Mouse (Mus musculus): Measurements from ENCODE around the gene Itga6.
"Not testable (repeated sequence)": the region's sequence is repeated elsewhere in the genome, so short reads cannot be mapped to it uniquely, and the experiment has no call there.

Gene Itga6

DNA sequence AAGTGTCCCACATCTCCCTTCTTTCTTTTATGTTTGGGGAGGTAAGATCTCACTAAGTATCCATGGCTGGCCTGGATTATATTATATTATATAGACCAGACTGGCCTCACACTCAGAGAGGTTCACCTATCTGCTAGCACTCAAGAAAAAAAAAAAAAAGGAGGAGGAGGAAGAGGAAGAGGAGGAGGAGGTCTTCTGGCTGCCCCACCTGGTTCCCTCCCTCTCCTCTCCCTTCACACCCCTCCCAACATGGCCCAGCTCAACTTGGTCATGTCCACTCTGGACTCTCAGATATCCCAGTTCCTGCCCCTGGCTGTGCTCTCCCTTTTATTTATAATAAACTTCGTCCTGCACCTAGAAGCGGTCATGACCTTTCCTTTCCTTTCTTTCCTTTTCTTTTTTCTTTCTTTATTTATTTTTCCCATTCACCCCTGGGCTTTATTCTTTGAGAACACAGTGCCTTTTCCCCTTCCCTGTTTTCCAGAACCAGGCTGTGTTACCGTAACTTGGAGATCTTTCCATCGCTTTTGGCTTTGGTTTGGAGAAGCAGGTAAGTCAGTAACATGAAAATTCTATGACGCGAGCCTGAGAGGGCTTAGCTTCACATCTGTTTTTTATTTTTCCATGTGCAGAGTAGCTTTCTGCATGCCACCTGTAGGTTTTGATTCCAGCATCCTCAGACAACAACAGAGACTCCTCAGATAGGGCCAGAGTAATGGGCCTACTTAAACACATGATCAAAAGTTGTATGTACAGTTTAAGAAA, at the start of gene Itga6:
TSS of gene Itga6 (plus strand) at position 7 of the 765 bp plus-strand sequence.
- DNase-seq: no peak

DNA sequence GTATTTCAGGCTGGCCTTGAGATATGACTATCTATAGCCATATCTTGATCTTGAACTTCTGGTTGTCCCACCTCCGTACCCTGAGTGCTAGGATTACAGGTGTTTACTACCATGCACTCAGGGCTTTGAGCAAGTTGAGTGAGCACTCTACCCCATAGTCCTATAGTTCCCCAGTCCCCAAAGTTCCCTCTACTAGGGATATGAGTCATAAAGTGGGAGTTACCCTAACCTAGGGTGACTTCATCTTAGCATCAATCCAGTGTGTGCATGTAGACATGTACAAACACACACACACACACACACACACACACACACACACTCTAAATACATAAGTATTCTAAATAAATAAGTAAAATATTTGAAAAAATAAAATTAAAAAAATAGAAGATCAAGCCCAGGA, 48.6 kb upstream of the Itga6 start:
- DNase-seq: peak; percentile 30

DNA sequence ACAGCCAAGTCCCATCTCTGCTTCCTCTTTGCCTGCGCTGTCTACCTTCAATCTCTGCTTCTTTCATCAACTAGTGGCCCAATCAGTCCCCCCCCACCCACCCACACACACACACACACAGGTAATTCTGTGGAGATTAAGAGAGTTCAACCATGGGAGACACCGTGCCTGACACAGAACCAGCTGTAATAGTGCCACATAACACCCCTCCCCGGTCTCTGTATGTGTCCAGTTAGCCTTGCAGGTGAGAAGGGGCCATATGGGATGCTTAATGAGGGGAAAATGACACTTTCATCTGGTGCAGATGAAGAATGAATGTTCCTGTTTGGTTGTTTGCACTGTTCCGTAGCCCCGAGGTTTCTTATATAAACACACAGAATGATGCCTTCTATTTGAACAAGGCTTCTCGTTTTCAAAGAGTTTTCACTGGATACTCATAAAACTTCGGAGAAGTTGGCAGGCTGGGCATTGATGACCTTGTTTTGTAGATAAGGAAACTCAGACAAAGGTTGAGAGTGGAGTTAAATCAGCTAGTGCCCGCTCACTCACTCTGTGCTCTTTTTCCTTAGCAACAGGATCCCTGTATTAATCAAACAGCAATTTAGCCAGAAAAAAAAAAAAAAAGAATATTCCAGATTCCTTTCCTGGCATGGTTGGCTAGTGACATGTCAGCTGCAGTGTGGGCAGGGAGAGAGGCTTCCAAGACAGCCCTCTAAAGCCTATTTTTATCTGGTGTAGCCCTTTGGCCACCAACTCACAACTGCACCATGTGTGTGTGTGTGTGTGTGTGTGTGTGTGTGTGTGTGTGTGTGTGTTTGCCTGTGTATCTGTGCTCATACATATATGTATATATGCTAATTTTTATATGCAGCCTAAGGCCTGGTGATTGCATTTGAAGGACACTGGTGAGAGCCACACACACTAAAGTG, 47.7 kb upstream of the Itga6 start:
- DNase-seq: peak; percentile 82

DNA sequence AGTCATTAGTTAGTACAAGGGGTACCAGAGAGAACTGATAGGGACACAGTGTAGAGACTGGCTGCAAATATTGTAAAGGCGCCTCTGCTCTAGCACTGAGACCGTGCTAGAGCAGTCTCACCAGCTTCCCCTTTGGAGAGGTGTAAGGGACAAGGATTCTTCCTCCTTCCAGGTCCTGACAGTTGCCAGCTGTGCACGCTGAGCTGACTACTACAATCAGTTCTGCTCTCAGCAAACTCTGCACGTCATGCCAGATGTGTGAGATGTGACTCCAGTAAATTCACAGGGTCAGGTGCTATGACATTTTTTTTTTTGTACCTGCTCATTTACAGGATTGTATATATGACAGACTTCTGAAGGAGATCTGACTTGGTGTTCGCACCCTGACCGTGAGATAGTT, 47.0 kb upstream of the Itga6 start:
- DNase-seq: no peak

DNA sequence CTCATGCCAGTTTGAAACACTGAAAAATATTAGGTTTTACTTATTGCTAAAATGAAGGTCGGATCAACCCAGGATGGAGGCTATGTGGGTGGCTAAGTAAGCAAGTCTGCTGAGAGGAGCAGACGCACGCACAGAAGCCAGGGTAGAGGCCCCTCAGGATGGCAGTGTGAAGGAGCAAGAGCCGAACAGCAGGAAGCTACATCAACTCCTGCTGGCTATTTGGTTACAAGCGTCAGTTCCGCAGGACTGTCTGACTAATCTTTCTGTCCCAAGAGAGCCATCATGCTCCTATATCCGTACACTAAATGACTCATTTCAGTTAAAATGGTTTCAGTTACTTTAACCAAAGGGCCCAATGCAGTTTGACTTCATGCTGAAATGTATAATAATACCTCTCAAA, 46.5 kb upstream of the Itga6 start:
- DNase-seq: peak; percentile 85

DNA sequence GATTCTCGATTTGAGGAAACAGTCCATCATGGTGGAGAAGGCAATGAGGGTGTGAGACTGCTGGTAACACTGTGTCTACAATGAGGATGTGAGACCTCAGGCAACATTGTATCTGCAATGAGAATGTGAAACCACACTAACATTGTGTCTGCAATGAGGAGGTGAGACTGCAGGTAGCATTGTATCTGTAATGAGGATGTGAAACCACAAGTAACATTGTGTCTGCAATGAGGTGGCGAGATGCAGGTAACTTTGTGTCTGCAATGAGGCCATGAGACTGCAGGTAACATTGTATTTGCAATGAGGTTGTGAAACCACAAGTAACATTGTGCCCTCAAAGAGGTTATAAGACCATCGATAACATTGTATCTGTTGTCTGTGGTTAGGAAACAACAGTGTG, 44.1 kb upstream of the Itga6 start:
- no peak for DNase-seq

DNA sequence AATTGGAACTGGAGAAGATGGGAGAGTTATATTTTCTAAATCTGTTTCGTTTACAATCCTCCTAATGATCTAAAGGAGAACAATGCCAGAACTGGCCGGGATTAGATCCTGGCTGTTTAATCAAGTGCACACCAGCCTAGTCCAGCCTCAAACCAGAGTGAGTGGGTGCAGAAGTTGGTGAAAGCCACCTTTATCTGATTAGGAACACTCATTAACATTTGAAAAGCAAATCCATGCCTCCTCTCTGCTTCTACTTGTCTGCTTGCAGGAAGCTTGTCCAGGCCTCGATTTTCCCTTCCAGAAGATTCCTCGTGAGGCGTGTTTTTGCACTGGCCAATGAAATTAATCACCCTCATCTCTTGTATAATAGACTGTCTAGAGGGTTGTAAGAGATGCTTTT, 41.1 kb upstream of the Itga6 start:
- DNase-seq: peak; percentile 58

DNA sequence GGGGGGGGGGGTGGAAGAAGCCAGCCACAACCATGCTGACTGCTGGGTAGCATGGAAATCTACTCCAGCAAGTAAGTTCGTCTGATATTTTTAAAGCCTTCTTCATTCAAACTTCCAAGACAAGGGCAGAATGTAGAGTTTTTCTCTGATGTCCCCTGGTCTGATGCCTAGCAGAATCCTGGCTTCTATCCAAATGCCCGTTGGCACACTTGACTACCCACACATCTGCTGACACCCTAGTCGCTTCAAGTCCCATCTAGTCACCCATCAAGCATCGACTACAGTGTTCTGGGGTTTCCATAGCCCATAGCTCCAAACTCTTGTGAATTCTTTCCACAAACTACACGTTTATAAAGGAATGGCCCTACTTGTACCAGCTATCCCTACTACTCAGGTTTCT, 36.5 kb upstream of the Itga6 start:
- no peak for DNase-seq

DNA sequence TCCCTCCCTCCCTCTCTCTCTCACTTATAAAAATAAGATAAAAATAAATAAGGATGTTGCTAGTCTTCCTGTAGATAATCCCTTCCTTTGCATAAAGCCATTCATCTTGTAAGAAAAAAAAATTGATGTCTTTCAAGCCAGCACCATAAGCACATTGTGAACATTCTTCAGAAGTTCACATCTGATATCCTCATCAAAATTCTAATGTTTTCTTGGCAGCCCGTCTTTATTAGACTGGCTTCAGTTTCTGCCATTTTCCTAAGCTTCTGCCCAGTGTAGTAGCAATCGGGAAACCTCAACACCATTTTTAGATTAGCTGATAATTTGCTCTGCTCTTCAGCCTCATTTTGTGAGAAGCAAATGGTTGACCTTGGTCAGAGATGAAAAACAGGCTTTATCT, 33.8 kb upstream of the Itga6 start:
- no peak for DNase-seq

DNA sequence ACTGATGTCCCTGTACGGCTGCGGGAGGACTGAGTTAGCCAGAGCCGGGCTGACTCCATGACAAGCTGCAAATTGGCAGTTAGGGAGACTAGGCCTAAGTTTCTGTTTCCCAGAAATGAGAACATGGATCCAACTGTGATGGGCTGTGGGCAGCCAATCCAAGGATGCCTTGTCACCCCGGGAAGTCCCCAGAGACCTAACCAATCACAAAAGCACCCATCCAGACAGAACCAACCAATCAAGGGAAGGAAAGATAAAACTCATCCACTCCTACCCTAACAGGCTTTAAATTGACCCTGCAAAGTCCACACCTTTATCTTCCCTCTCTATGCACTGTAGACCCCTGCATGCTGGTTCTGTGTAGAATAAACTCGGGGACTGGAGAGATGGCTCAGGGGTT, 31.0 kb upstream of the Itga6 start:
- DNase-seq: no peak

DNA sequence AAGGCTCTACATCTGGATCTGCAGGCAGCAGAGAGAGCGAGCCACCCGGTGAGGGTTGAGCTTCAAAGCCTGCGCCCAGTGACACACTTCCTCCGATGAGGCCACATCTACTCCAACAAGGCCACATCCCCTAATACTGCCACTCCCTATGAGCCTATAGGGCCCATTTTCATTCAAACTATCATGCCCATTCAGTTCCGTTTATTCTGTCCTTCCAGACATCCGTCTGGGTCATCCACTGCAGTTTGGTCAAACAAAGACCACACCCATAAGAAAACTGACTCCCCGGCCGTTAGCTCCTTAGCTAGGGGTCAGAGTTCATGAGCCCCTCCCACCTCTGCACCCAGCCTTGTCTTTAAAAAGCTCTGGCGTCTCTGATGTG, 26.4 kb upstream of the Itga6 start:
- DNase-seq: no peak

DNA sequence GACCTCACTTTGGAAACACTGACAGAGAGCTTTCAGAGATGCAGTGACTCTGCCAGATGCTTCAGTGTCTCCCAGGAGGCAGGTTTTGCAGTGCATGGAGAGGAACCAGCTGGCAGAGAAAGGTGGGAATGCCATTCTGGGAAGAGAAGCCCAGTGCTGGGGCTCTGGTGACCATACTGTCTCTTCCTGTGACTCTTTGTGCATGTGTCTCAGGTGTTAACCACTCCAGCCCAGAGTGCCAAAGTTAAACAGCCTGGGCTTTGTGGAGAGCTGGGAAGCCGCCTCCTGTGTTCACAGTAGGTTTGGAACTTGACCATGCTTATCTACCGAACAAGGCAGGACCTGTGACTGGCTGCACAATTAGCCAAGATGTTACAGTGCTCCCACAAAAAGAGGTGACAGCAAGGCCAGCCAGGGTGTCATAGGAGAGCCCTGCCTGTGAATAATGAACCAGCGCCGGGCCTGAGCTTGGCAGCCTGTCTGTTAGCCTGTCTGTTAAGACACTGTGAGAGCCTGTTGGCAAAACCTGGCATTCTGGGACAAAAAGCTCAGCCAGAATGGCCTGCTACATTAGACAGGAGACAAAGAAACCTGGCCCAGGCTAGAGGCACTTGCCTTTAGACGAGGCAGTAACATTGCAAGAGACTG, 25.9 kb upstream of the Itga6 start:
- DNase-seq: peak; percentile 94

DNA sequence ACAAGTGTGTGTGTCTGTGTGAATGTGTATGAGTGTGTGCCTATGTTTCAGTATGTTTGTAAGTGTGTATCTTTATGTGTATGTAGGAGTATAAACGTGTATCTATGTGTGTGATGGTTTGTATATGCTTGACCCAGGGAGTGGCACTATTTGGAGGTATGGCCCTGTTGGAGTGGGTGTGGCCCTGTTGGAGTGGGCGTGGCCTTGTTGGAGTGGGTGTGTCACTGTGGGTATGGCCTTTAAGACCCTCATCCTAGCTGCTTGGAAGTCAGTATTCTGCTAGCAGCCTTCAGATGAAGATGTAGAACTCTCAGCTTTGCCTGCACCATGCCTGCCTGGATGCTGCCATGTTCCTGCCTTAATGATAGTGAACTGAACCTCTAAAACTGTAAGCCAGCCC, 24.9 kb upstream of the Itga6 start:
- not testable (repeated sequence) for DNase-seq

DNA sequence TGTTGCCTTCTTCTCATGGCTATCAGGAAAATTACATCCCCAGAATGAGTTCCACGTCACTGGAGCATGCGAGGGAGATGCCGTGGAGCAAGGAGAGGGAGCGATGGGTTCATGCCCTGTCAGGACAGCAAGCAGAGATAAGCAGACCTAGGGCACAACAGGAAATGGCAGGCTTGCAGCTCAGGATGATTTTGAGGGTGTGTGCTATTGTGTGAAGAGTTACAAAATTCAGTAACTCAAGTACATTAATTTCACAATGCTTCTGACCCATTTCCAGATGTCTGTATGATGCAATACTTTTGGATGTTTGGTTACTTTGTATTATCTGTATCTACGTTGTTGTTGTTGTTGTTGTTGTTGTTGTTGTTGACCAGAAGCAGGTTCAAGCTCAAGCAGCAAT, 22.5 kb upstream of the Itga6 start:
- DNase-seq: no peak

DNA sequence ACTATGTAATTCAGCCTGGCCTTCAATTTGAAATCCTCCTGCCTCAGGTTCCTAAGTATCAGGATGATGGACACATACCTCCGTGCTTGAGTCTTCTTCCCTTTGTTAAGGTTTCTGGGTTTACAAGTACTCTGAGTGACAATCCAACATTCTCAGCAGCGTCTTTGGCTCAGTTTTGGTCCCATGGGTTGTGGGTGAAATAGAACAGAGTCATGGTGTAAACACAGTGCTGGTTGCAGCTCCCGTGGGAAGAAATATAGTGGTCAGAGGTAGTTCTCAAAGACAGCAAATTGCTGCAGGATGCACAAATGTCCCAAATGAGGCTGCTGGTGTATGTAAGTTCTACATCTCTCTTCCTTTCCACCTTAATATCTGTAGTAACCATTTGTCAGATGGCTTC, 21.8 kb upstream of the Itga6 start:
- no peak for DNase-seq

DNA sequence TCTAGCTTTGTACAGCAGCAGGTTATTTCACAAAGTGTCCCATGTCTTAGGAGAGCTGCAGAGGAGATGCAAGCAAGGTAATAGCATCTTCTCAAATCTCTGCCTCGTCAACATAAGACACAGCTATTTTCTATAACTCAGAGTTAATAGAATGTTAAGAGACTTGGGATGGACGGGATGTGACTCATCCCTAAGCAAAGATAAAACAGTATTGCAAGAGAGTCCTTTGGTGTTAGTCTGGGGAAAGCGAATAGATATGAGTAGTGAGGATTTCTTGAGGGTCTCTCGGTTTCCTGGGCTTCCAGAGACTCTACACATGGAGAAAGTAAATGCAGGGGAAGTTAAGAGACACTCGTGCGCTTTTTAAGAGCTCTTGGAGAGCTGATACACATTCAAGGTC, 21.4 kb upstream of the Itga6 start:
- no peak for DNase-seq

DNA sequence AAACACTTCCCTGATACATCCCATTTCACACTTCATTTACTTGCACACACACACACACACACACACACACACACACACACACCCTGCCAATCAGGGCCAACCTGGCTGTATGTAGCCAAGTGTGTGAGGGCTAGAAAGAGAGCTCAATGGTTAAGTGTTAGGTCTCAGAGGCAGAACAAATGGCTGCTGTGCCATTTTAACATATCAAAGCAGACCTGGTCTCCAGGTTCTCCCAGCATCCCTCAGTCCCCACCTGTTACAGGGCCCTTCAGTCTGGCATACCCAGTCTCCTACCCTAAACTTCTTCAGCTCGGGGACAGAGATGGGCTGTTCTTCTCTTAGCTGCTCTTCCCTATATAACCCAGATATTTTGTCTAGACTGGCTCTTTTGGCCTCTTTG, 20.0 kb upstream of the Itga6 start:
- DNase-seq: no peak

DNA sequence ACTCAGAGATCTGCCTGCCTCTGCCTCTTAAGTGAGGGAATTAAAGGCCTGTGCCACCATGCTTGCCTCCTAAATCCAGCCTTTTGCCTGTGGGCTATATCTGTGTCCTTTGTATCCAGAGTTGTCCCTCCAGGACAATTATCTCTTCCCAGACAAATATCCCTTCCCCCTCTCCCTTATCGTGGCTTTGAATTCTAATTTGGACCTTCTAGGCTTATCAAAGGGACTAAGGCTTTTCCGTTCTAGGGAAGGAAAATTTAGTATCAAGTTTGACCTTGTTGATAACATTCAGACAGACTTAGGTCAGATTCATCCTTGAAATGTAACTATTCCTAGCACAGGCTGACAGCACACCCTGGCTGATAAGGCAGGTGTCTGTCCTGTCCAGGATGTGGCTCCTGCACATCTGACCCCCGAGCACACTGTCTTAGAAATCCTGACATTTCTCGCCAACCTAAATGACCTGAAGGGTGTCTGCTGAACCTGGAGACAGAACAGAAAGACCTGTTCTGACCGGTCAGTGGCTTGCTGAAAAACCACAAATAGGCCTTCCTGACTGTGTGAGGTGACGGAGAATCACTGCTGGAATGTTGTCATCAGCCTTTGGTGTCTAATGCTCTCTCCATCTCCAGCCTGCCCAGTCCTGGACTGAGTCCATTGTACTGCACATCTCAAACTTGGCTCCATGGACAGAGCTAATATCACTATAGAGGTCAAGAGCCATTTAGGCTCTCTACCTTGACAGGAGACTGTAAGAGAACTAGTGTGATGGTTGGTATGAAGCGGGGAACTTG, 18.3 kb upstream of the Itga6 start:
- DNase-seq: no peak

DNA sequence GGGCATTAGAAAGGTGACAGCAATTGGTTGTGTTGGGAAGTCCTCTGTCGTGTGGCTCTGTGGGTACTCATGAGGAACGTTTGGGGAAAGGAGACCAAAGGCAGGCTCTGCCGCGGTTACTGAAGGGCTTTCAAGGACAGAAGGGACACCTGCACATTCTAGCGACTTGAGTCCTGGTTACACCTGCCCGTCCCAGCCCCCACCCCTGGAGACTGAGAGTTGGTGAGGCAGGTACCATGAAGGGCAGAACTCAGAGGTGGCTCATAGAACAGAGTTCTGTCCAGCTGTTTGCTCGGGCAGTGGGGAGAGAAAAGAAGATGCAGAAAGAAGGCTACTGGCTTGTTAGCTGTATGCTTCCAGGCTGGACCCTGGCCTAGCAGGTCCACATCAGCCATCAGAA, 17.1 kb upstream of the Itga6 start:
- no peak for DNase-seq

DNA sequence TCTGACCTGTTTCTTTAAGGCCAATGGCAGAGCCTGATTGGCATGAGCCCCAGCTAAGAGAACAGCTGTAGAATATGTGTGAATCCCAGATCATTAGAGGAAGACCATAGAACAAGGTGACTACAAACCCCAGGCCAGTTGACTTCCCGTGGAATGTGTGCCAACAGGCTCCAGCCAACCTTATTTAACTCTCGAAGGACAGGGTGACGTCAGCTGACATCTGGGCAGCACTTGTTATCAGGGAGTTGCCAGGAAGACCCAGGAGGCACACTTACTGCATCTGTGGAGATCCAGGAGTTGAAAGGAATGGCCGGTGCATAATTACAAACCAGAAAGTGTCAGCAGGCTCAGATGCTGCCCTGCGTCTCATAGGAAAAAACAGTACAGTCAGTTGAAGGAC, 16.6 kb upstream of the Itga6 start:
- DNase-seq: peak; percentile 95

DNA sequence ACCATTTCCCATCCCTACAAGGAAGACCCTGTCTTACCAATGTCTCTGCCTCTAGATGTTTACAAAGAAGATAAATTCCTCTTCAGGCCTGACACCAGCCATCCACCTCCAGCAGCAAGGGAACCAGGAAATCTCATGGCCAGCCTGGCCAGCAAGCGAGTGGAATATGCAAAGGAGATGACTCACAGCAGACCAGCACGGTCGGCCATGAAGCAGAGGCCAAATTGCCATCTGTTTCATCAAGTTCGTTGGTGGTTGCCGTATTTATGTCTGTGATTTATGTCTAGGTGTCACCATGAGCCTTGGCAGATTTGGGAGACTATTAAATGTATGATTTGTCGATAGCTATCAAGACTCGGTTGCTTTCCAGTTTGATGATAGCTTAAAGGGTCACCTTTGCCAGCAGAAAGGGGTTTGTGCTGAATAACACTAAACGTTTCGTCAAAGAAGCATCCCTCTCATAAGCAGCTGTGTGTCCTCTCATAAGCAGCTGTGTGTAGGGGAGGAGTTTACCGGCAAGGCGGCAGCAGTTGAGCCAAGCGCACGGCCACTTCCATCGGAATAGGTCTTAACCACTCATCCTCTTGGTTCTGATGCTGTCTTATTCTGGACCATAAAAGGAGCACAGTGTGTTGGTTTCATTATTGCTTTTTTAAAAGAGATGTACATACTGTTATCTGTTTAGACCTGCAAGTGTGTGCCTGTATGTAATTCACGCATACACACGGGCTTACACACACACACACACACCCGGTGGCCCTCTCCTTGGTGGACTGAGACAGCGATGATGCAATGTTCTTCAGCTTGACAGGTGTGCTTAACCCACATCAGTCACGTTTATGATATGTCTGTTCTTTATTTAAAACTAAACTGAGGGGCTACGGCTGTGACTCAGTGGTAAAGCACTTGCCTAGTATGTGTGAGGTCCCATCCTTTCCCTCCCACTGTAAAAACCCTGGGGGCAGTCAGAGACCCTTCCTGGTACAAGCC, 14.5 kb upstream of the Itga6 start:
- DNase-seq: no peak

Measured in heart, adult 11 months (tissue).